Comparison of ENCODE assay signal across 28 mouse cellular contexts in genomic region chr6:148522893-148523292, GRCm38 (mm10).
A peak's percentile ranks its signal among the peaks of the same experiment; 100 is the strongest.
DNase-seq lines count a peak whose midpoint lies in the region; ATAC-seq lines count a peak whose summit lies in the region.
"Had no signal": no experiment of that assay in that cellular context is flagged by ENCODE, and none has a peak within 500 bp of the region (broad histone marks: within the 10 kb centered on the region; RNA-seq: fewer than 3 reads in every experiment).

No protein-coding gene starts in this region.

- H3K4me3 ChIP-seq in liver, embryonic 13.5 days (replicated peaks), result no peak overlapping the region
- no peak overlapping the region for H3K4me3 ChIP-seq in liver, embryonic 11.5 days (ENCODE audit: low read depth, low read length)
- no peak overlapping the region for H3K4me3 ChIP-seq in liver, embryonic 15.5 days (replicated peaks)
- H3K4me3 ChIP-seq: forebrain, embryonic 13.5 days; heart, embryonic 10.5 days; heart, embryonic 15.5 days; kidney, embryonic 15.5 days; limb, embryonic 12.5 days; neural tube, embryonic 12.5 days; stomach, embryonic 15.5 days had no signal

- WGBS in liver, embryonic 13.5 days (ENCODE audit: insufficient replicate concordance), result 38% methylated on average over 1 of the region's 1 CpGs
- WGBS in liver, embryonic 11.5 days, result 42% methylated on average over 1 of the region's 1 CpGs
- 23% methylated on average over 1 of the region's 1 CpGs for WGBS in liver, embryonic 15.5 days (ENCODE audit: insufficient replicate concordance)

- H3K36me3 ChIP-seq in liver, embryonic 13.5 days, result no peaks in the 10 kb centered on the region
- H3K36me3 ChIP-seq in liver, embryonic 11.5 days (ENCODE audit: control insufficient read depth, insufficient read depth, low read length), result no peaks in the 10 kb centered on the region
- no peaks in the 10 kb centered on the region for H3K36me3 ChIP-seq in liver, embryonic 15.5 days (replicated peaks)
- H3K36me3 ChIP-seq: heart, embryonic 10.5 days; heart, embryonic 15.5 days; kidney, embryonic 15.5 days; limb, embryonic 12.5 days; neural tube, embryonic 12.5 days; stomach, embryonic 15.5 days had no signal

- no peak overlapping the region for H3K27ac ChIP-seq in liver, embryonic 13.5 days
- no peak overlapping the region for H3K27ac ChIP-seq in liver, embryonic 11.5 days (ENCODE audit: low read depth, low read length)
- no peak overlapping the region for H3K27ac ChIP-seq in liver, embryonic 15.5 days (replicated peaks)
- H3K27ac ChIP-seq: forebrain, embryonic 13.5 days; heart, embryonic 10.5 days; heart, embryonic 15.5 days; kidney, embryonic 15.5 days; limb, embryonic 12.5 days; neural tube, embryonic 12.5 days; stomach, embryonic 15.5 days had no signal

- DNase-seq in left cerebral cortex, adult 11 months (ENCODE audit: low spot score), result peak; percentile 28
- no peak for DNase-seq in left cerebral cortex, postnatal 4 days
- DNase-seq in liver, embryonic 13.5 days, result no peak
- DNase-seq in liver, embryonic 11.5 days (ENCODE audit: low spot score), result no peak
- peak; percentile 72 for DNase-seq in telencephalon, adult 2 months (ENCODE audit: low read depth, low spot score)
- no peak for DNase-seq in adrenal gland, postnatal 10 days
- no peak for DNase-seq in kidney, postnatal 10 days
- DNase-seq: adrenal gland, postnatal 25 days; cerebellum, adult 18-20 months; cerebellum, postnatal 10 days; gastrocnemius, postnatal 25 days; kidney, adult 18-20 months; kidney, postnatal 36 days; layer of hippocampus, postnatal 36 days; lung, adult 2 months; lung, postnatal 14 days; thymus, postnatal 25 days had no signal

- peak; percentile 40 for ATAC-seq in liver, embryonic 13.5 days (ENCODE audit: low read depth)
- no peak for ATAC-seq in liver, embryonic 11.5 days (replicated peaks; ENCODE audit: low FRiP score)
- peak; percentile 30; the same call in 1 of the 2 replicates for ATAC-seq in liver, embryonic 15.5 days (ENCODE audit: insufficient read depth)
- ATAC-seq: forebrain, embryonic 13.5 days; hindbrain, embryonic 16.5 days; midbrain, embryonic 16.5 days had no signal

- no peak overlapping the region for H3K4me2 ChIP-seq in liver, embryonic 13.5 days
- no peak overlapping the region for H3K4me2 ChIP-seq in liver, embryonic 11.5 days
- no peak overlapping the region for H3K4me2 ChIP-seq in liver, embryonic 15.5 days
- H3K4me2 ChIP-seq: forebrain, embryonic 13.5 days; heart, embryonic 15.5 days; kidney, embryonic 15.5 days; limb, embryonic 12.5 days; midbrain, embryonic 11.5 days; neural tube, embryonic 12.5 days; stomach, embryonic 15.5 days had no signal

- no peak overlapping the region for H3K9ac ChIP-seq in liver, embryonic 13.5 days
- no peak overlapping the region for H3K9ac ChIP-seq in liver, embryonic 11.5 days (ENCODE audit: low read depth, low read length)
- no peak overlapping the region for H3K9ac ChIP-seq in liver, embryonic 15.5 days
- H3K9ac ChIP-seq: forebrain, embryonic 13.5 days; heart, embryonic 15.5 days; kidney, embryonic 15.5 days; limb, embryonic 12.5 days; neural tube, embryonic 12.5 days; stomach, embryonic 15.5 days had no signal

- no peaks in the 10 kb centered on the region for H3K27me3 ChIP-seq in liver, embryonic 13.5 days
- no peaks in the 10 kb centered on the region for H3K27me3 ChIP-seq in liver, embryonic 11.5 days (replicated peaks; ENCODE audit: control insufficient read depth, insufficient read depth, low read length)
- H3K27me3 ChIP-seq in liver, embryonic 15.5 days, result no peaks in the 10 kb centered on the region
- H3K27me3 ChIP-seq: forebrain, embryonic 13.5 days; heart, embryonic 15.5 days; kidney, embryonic 15.5 days; limb, embryonic 12.5 days; neural tube, embryonic 12.5 days; stomach, embryonic 15.5 days had no signal

- H3K9me3 ChIP-seq in liver, embryonic 13.5 days (replicated peaks), result no peaks in the 10 kb centered on the region
- H3K9me3 ChIP-seq in liver, embryonic 11.5 days (ENCODE audit: control insufficient read depth, low read length), result no peaks in the 10 kb centered on the region
- H3K9me3 ChIP-seq in liver, embryonic 15.5 days (replicated peaks), result no peaks in the 10 kb centered on the region
- H3K9me3 ChIP-seq: forebrain, embryonic 13.5 days; heart, embryonic 10.5 days; heart, embryonic 15.5 days; kidney, embryonic 15.5 days; limb, embryonic 12.5 days; neural tube, embryonic 12.5 days; stomach, embryonic 15.5 days had no signal

- intact Hi-C loops in left cerebral cortex, postnatal 4 days (cut with DNase I), result no loop called here

- peaks cover 34% of the 10 kb centered on the region for H3K4me1 ChIP-seq in liver, embryonic 13.5 days (replicated peaks)
- no peaks in the 10 kb centered on the region for H3K4me1 ChIP-seq in liver, embryonic 11.5 days (replicated peaks; ENCODE audit: control insufficient read depth, insufficient read depth, low read length)
- H3K4me1 ChIP-seq in liver, embryonic 15.5 days (replicated peaks), result peaks cover 25% of the 10 kb centered on the region
- H3K4me1 ChIP-seq: forebrain, embryonic 13.5 days; heart, embryonic 10.5 days; kidney, embryonic 15.5 days; limb, embryonic 12.5 days; neural tube, embryonic 12.5 days; stomach, embryonic 15.5 days had no signal

Comparison
In these comparisons a context has a peak if more than half of its experiments do, and no peak if none do; other contexts are left out.
1. DNase-seq: peak in left cerebral cortex, adult 11 months (single experiment) and telencephalon, adult 2 months (single experiment); none in left cerebral cortex, postnatal 4 days (single experiment), liver, embryonic 13.5 days (single experiment), liver, embryonic 11.5 days (single experiment), adrenal gland, postnatal 10 days (single experiment) and kidney, postnatal 10 days (single experiment).